Mouse (Mus musculus) CD4-positive helper T cell, adult 2 months (primary cell): ENCODE results near the gene Usp21.

ENCODE experiments used
- DNase-seq: peaks from one replicate; pipeline ENCODE4 v3.0.0-alpha.2; 2012; ENCODE audit warnings: low read depth, missing footprints, low spot score

The Usp21 gene

DNA sequence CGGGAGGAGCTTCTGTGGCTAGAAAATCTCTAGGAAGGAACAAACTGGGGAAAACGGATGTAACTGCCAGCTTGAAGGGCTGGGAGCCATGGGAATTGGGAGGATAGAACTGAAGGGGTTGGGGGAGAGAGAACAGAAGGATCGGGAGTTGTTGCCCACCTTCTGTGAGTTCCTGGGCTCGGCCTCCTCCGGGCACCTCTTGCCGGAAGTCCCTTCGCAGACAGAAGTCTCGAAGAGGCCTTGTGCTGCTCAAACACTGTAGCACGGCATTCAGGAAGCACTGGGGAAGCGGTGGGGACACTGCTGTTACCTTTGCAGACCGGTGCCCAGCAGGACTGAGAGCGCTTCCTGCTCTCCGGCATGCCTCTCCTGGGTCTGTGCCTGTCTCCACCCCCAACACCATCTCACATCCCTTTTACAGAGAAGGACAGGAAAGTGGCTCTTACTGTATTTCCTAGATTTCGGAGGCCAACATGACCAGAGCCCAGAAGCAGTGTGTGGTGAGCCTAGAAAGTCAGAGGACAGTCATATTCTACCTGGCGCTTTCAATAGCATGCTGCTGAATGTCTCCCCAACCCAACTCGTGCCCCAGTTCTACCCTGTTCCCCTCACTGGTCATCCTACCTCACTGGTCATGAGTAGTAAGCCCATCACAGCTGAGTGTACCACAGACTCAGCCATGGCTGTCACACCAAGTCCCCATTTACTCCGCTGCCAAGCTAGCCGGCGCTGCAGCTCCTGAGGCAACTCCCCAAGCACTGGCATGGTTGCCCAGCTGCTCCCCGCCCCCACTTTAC lies 2.5 kb downstream of the Usp21 start:
- no peak for DNase-seq

GRCm38 (mm10) chr1:171284491-171284890 lies 3.3 kb downstream of the Usp21 start:
- DNase-seq, result no peak

GRCm38 (mm10) chr1:171283188-171284160 lies 4.3 kb downstream of the Usp21 start:
- no peak for DNase-seq

DNA sequence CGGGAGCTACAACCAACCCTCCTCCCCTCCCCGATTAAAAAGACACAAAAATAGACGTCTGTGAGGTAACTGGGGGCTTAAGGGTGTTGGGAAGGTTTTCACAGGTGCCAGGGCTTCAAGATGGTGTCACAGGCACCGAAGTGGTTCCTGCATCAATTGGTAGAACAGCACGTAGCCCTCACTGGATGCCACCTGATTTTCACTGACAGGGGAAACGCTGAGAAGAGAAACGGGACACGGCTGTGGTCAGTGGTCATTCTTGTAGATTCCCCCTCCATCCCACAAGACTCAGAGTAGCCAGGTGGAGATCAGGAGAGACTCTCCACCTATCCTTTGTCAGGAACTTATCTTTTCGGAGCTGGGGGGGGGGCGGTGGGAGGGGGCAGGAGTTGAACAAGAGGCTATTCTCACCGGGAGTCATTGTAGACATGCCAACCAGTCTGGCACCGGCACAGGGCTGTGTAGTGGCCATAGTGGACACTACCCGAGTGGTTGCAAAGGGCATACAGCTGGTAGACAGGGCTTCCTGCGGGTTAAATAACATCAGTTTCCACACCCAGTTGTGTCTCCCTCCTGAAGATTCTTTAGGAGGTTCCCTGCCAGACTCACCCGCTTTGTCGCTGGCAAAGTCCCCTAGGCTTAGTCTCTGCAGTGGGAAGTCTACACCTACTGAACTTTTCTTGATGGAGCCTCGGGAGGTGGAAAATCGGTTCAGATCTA lies 5.5 kb downstream of the Usp21 start:
- DNase-seq, result no peak

DNA sequence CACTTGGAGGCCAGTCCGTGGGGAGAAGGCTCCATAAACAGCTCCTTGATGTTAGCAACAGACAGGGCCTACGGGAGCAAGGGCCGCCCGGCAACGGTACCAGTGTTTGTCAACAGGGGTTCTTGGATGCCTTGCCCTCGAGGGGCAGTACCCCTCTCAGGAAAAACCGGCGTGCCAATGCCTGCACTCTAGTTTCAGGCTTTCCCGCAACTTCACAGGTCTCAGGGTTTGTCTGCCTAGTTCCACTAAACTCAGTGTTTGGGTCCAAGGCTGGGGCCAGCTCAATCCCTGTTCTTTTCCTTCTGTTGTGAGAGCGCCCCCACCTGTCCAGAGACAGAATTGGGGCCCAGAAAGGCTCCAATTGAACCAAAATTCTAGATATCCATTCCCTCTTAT lies 6.3 kb downstream of the Usp21 start:
- DNase-seq, result no peak

GRCm38 (mm10) chr1:171280916-171281527 lies 6.8 kb downstream of the Usp21 start, which contains the start of gene Ppox:
TSS of gene Ppox (minus strand) at chr1:171281186.
- DNase-seq, result peak; percentile 96

- no peak for DNase-seq
Measured at GRCm38 (mm10) chr1:171280250-171280915, 7.4 kb downstream of the Usp21 start.

- DNase-seq, result no peak
Measured at GRCm38 (mm10) chr1:171279721-171280120, 8.1 kb downstream of the Usp21 start.

DNA sequence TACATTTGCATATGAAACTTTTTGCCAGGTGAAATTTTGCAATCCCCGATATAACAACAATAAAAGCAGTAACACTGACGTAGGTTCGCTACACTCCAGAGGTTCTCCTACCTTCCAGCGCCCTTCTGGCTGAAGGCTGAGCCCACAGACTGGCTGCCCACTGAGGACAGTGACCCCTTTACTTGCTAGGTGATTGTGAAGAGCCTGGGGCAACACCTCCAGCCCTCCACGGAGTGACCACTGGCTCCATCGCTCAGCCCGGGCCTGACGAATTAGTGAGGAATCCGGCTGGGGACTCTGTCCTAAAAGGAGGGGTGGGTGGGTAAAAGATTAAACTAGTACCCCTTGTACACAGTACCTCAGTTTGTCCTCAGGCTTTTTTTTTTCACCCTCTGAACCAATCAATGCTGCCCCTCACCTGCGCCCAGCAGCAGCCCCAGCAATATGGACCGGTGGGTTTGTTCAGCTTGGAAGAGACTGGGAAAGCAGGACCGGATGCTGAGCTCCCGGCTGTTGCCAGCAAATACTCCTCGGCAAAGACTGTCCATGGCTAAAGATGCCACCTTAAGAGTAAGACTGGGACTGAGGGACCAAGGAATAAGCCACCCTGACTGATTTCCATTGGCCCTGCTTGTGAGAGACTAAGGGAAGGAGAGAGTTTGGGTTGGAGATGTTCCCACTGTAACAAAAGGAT lies 8.6 kb downstream of the Usp21 start:
- no peak for DNase-seq

DNA sequence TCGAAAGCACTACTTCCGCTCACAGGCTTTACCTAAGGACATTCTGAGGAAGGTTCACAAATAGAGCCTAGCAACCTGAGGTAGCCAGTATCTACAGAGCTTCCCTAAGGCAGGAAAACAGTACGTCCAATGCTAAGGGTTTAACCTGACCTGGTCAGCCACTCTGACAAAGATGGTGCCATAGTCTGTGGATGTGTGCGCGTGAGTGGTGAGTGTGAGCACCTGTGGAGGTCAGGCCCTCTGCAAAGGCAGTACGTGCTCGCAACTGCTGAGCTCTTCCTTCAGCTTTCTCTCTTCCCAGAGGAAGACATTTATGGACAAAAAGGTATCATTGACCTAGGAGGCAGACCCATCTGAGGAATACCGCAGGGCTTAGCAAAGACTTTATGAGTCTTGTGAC lies 9.4 kb downstream of the Usp21 start:
- DNase-seq, result no peak

DNA sequence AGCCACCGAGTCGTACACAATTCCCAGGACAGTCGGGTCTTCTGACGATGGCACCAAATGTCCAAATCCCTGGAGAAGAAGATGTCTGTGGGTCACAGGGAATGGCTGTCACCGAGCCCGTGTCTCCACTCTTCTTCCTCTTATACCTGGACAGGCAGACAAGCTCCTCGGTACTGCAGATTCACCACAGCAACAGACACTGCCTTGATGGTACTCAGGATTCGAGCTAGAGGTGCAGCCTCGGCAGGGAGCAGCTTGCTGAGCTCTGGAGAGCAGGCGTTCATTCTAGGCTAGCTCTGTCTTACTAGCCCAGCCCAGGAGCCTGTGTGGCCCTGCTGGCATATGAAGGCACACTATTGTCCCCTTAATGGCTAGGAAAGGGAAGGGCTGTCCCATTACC lies 10.1 kb downstream of the Usp21 start:
- DNase-seq, result no peak

DNA sequence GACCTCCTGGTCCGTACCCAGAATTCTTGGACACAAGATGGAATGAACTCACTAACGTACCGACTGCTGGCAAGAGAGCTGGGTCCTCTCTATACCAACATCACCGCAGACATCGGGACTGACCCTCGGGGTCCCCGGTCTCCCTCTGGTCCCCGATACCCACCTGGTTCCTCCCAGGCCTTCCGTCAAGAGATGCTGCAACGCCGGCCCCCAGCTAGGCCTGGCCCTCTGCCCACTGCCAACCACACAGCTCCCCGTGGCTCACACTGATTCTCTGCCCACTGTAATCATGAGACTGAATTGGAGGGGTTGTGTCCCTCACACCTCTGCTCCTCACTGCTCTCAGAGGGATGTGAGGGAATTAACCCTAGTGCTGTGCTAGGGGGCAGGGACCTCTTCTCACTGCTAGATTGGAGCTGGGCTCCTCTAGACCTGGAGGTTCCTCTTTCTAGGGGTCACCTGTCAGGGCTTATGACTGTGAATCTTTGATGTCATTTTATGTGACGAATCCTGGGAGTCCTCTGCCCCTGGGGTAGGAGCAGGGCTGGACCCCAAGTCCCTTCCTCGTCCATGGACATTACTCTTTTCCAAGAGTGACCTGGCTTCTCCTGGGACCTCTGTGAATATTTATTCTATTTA lies 11.6 kb downstream of the Usp21 start:
- DNase-seq, result no peak

DNA sequence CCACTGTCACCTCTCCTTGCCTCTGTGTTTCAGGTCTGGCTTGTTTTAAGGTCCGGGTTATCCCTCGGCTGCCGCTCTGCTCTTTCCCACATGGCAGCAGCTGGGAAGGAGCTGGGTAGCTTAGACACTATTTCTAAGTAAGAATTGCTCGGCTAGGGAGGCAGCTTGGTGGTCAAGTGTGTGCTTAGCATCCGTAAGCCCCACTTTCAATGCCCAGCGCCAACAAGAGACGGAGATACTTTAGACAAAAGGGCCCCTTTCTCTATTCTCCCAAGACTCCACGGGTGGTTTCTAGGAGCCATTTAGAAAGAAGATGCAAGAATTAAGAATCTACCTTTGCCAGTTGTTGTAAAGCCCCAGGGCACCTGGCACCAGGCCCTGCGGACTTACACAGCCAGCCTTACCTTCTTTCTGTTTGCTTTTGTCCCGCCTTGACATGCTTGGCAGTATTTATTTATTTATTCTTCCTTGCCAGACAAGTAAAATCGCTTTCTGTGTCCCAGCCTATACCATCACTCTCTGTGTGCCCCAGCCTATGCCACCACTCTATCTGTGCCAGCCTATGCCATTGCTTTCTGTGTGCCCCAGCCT lies 12.6 kb downstream of the Usp21 start:
- no peak for DNase-seq

DNA sequence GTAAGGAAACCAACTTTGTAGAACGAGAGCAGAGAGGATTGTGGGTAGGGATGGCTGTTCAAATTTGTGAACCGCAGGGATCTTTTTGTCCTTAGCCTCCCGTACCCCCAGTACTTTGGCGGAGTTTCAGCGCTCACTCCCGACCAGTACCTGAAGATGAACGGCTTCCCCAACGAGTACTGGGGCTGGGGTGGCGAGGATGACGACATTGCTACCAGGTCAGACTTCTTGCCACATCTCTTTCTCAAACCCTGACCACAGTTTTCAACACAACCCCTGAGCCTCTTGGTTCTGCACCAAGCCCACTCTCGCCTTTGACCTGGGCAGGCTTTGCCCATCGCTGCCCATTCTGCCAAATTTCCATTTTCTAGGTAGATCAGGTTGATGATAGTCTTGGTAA lies 13.6 kb downstream of the Usp21 start:
- DNase-seq, result no peak

DNA sequence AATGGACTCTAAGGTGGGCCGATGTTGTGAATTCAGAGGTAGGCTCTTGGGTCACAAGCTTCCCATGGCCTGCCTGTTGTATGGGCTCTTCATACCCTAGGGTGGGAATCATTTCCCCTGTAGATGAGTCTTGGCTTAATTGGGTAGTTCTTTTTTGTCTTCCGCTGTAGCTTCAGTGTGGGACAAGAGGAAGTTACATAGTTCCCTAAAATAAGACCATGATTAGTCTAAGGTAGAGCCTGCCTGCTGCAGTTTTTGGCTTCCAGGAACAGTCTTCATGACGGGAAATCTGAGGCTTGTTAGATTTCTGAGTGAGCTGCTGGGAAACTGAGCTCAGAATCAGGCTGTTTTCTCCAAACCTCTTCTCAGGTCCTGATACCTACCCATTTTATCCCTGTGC lies 15.7 kb downstream of the Usp21 start:
- DNase-seq, result no peak

DNA sequence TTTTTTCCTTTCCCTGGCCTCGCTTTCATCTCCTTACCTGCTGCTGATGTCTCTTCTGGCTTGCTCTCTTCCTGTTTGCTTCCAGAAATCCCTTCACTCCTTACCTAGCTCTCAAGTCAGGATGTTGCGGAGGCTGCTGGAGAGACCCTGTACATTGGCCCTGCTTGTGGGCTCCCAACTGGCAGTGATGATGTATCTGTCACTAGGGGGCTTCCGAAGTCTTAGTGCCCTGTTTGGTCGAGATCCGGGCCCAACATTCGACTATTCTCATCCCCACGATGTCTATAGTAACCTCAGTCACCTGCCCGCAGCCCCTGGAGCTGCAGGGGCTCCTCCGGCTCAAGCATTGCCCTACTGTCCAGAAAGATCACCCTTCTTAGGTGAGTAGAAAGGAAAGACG lies 16.2 kb downstream of the Usp21 start:
- no peak for DNase-seq

GRCm38 (mm10) chr1:171271196-171271595 lies 16.6 kb downstream of the Usp21 start:
- DNase-seq, result no peak

GRCm38 (mm10) chr1:171270573-171270900 lies 17.3 kb downstream of the Usp21 start:
- DNase-seq, result no peak

DNA sequence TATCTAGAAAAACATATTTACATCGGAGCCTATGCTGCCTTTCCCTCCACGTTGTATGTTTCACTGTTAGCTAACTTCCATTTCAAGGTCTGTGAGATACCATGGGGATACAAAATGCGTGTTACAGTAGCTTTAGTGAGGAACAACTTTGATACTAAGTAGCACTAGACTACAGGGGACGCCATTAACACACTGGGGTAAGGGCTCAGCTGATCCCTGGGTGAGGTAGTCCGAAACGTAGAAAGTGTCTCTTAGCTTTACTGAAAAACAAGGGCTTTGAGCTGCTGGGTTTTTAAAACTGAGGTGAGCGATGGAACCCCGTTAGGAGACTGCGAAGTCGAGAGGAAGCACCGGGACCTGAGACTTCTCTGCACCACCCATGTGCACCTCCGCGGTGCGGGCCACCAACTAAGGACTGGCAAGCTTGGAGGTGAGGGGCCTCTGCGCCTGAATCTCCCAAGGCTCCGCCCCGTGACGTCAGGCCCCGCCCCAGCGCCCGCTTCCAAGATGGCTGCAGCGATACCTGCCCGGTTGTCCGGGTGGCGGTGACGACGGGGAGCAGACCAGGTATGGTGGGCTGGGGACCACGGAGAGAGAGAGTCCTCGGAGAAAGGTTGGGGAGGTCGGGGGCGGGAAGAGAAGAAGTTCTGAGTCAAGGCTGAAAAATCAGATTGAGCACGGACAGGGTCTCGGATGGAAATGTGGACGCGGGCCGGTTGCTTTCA lies 17.8 kb downstream of the Usp21 start, which contains the start of gene B4galt3:
Gene B4galt3 (plus strand): TSS at position 481 of the 725 bp plus-strand sequence.
- DNase-seq, result peak; percentile 92
